Mouse (Mus musculus) heart, embryonic 13.5 days (tissue): ENCODE results near the gene Pcmt1. TPM values are rescaled to one million over a fixed set of nuclear protein-coding genes. Genes with fewer than 3 reads are reported as not detected.
"Not testable (repeated sequence)": the region's sequence is repeated elsewhere in the genome, so short reads cannot be mapped to it uniquely, and the experiment has no call there.

ENCODE experiments used
- ATAC-seq: fragments of 200-750 bp; cut with Nextera tagmentation; 2 replicates; pipeline ENCODE4 v1.8.0; 2017; ENCODE audit warnings: moderate TSS enrichment; ENCODE audit not compliant: insufficient number of reproducible peaks, low FRiP score, low TSS enrichment; ENCODE audit errors: extremely low read depth
- H3K27ac ChIP-seq: fragments of 300-500 bp; sonication (generic); replicated peaks from 2 replicates; pipeline ENCODE4 v1.5.1; 2015; ENCODE audit warnings: moderate library complexity, mild to moderate bottlenecking, inconsistent platforms
- H3K27me3 ChIP-seq: fragments of 300-500 bp; sonication (generic); replicated peaks from 2 replicates; pipeline ENCODE4 v1.6.1; 2015; ENCODE audit warnings: mild to moderate bottlenecking, inconsistent platforms
- H3K36me3 ChIP-seq: fragments of 300-500 bp; sonication (generic); 2 replicates; pipeline ENCODE4 v1.6.1; 2015; ENCODE audit warnings: mild to moderate bottlenecking, inconsistent platforms
- H3K4me1 ChIP-seq: fragments of 300-500 bp; sonication (generic); 2 replicates; pipeline ENCODE4 v1.6.1; 2015; ENCODE audit warnings: inconsistent platforms
- H3K4me2 ChIP-seq: fragments of 300-500 bp; sonication (generic); 2 replicates; pipeline ENCODE4 v1.6.1; 2015; ENCODE audit warnings: inconsistent platforms, mild to moderate bottlenecking, moderate library complexity
- H3K4me3 ChIP-seq: fragments of 300-500 bp; sonication (generic); 2 replicates; pipeline ENCODE4 v1.5.1; 2015; ENCODE audit warnings: moderate library complexity, mild to moderate bottlenecking, inconsistent platforms
- H3K9ac ChIP-seq: fragments of 300-500 bp; sonication (generic); 2 replicates; pipeline ENCODE4 v1.6.1; 2015; ENCODE audit warnings: inconsistent platforms, mild to moderate bottlenecking, moderate library complexity
- H3K9me3 ChIP-seq: fragments of 300-500 bp; sonication (generic); 2 replicates; pipeline ENCODE4 v1.6.1; 2016; ENCODE audit warnings: inconsistent platforms
- WGBS: fragments of 180-500 bp; shearing (Covaris S2); methylation state at CpG from one replicate; pipeline ENCODE4 v1.1.7; 2015; ENCODE audit warnings: mixed read lengths; 5-methylcytosine and 5-hydroxymethylcytosine counted together
- polyA plus RNA-seq: library from polyadenylated mRNA; unstranded; fragments of >200 nt; fragmentation: Nextera tagmentation; extraction: Ambion mirVana; gene quantifications from 2 replicates; pipeline ENCODE4 v1.2.1, GENCODE M21; 2015

Gene Pcmt1
- polyA plus RNA-seq, 1 experiment from 2014 or later, result 117 TPM

- Histone ChIP-seq H3K4me2 (no peak overlapping the region), H3K9ac (no peak overlapping the region), H3K27ac (no peak overlapping the region), H3K9me3 (no peaks in the 10 kb centered on the region), H3K27me3 (no peaks in the 10 kb centered on the region), H3K4me3 (no peak overlapping the region), H3K36me3 (peaks cover 83% of the 10 kb centered on the region), H3K4me1 (no peaks in the 10 kb centered on the region)
- no peak for ATAC-seq
- 96% methylated on average over 12 of the region's 12 CpGs for WGBS
These were observed 40.6 kb downstream of the Pcmt1 start for GRCm38 (mm10) chr10:7640366-7640765.

- Histone ChIP-seq H3K4me3 (no peak overlapping the region), H3K4me2 (peak overlapping the region; percentile 14; the same call in 1 of the 2 replicates), H3K9ac (no peak overlapping the region), H3K36me3 (peaks cover 27% of the 10 kb centered on the region), H3K4me1 (peaks cover 47% of the 10 kb centered on the region), H3K9me3 (no peaks in the 10 kb centered on the region), H3K27me3 (no peaks in the 10 kb centered on the region), H3K27ac (peak overlapping the region; percentile 41)
- ATAC-seq, result no peak
- 53% methylated on average over 16 of the region's 16 CpGs for WGBS
These were observed 49.8 kb downstream of the Pcmt1 start for GRCm38 (mm10) chr10:7630951-7631720.

GRCm38 (mm10) chr10:7630286-7630685, 50.6 kb downstream of the Pcmt1 start:
- Histone ChIP-seq H3K4me2 (no peak overlapping the region), H3K9me3 (no peaks in the 10 kb centered on the region), H3K9ac (no peak overlapping the region), H3K4me1 (peaks cover 47% of the 10 kb centered on the region), H3K36me3 (peaks cover 27% of the 10 kb centered on the region), H3K27me3 (no peaks in the 10 kb centered on the region), H3K27ac (no peak overlapping the region), H3K4me3 (no peak overlapping the region)
- no peak for ATAC-seq
- 88% methylated on average over 5 of the region's 5 CpGs for WGBS

- H3K4me2 ChIP-seq, result no peak overlapping the region
- H3K9me3 ChIP-seq, result no peaks in the 10 kb centered on the region
- no peaks in the 10 kb centered on the region for H3K27me3 ChIP-seq
- no peak for ATAC-seq
- WGBS, result 52% methylated on average over 4 of the region's 4 CpGs
- no peak overlapping the region for H3K4me3 ChIP-seq
- H3K27ac ChIP-seq, result no peak overlapping the region
- H3K9ac ChIP-seq, result no peak overlapping the region
- H3K4me1 ChIP-seq, result peaks cover 48% of the 10 kb centered on the region
- H3K36me3 ChIP-seq, result peaks cover 27% of the 10 kb centered on the region
These were observed 51.8 kb downstream of the Pcmt1 start for GRCm38 (mm10) chr10:7629092-7629491.

GRCm38 (mm10) chr10:7623861-7624518, 56.9 kb downstream of the Pcmt1 start:
- H3K9ac ChIP-seq, result no peak overlapping the region
- ATAC-seq, result no peak
- no peaks in the 10 kb centered on the region for H3K9me3 ChIP-seq
- H3K4me3 ChIP-seq, result no peak overlapping the region
- no peaks in the 10 kb centered on the region for H3K27me3 ChIP-seq
- WGBS, result 88% methylated on average over 3 of the region's 3 CpGs
- H3K27ac ChIP-seq, result no peak overlapping the region
- no peak overlapping the region for H3K4me2 ChIP-seq
- peaks cover 60% of the 10 kb centered on the region for H3K4me1 ChIP-seq
- H3K36me3 ChIP-seq, result peaks cover 7% of the 10 kb centered on the region; the same call in 1 of the 2 replicates

- H3K9me3 ChIP-seq, result no peaks in the 10 kb centered on the region
- 40% methylated on average over 3 of the region's 3 CpGs for WGBS
- no peak; the same call in 1 of the 2 replicates for ATAC-seq
- no peak overlapping the region for H3K4me3 ChIP-seq
- H3K27ac ChIP-seq, result peak overlapping the region; percentile 74
- H3K4me2 ChIP-seq, result peak overlapping the region; percentile 40
- peaks cover 45% of the 10 kb centered on the region for H3K4me1 ChIP-seq
- no peaks in the 10 kb centered on the region for H3K27me3 ChIP-seq
- no peak overlapping the region for H3K9ac ChIP-seq
- no peaks in the 10 kb centered on the region for H3K36me3 ChIP-seq
These were observed 58.6 kb downstream of the Pcmt1 start for GRCm38 (mm10) chr10:7622378-7622777.

GRCm38 (mm10) chr10:7620723-7621122, 60.2 kb downstream of the Pcmt1 start:
- H3K4me3 ChIP-seq, result no peak overlapping the region
- no peak for ATAC-seq
- H3K27me3 ChIP-seq, result no peaks in the 10 kb centered on the region
- no peaks in the 10 kb centered on the region for H3K9me3 ChIP-seq
- WGBS, result 64% methylated on average over 5 of the region's 5 CpGs
- no peak overlapping the region for H3K4me2 ChIP-seq
- no peaks in the 10 kb centered on the region for H3K36me3 ChIP-seq
- H3K27ac ChIP-seq, result no peak overlapping the region
- peaks cover 37% of the 10 kb centered on the region for H3K4me1 ChIP-seq
- H3K9ac ChIP-seq, result no peak overlapping the region

DNA sequence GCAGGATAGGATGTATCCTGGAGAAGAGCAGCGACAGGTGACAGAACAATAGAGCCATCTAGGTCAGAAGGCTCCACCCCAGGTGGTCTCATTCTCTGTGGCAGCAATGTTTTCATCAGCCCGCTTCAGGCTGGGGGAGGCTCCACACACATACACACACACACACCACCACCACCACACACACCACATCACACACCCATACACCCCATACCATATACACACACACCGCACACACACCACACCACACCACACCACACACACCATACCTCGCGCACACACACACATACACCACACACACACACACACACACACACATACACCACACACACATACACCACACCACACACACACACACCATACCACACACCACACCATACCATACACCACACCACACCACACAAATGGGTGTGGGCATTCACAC, 61.1 kb downstream of the Pcmt1 start:
- ATAC-seq, result peak; percentile 37; the same call in 1 of the 2 replicates
- H3K36me3 ChIP-seq, result no peaks in the 10 kb centered on the region

DNA sequence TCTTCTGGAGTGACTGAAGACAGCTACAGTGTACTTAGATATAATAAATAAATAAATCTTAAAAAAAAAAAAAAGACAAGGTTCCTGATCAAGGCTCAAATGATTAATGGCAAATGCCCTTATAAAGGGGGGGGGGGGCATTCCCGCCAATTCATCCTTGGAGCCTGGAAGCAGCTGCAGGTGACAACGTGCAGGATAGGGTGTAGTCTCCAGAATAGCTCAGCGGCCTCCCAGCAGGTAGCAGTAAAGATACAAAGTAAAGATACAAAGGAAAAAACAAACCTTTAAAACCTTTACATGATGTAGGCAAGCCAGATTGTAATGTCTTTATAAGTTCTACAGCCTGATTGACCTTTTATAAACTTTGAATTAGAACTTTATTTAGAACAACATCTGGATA, 63.4 kb downstream of the Pcmt1 start:
- not testable (repeated sequence) for H3K4me3 ChIP-seq, ATAC-seq, H3K36me3 ChIP-seq, H3K27ac ChIP-seq, H3K9me3 ChIP-seq, H3K4me2 ChIP-seq, H3K27me3 ChIP-seq, H3K9ac ChIP-seq
- 66% methylated on average over 3 of the region's 3 CpGs for WGBS
- H3K4me1 ChIP-seq, result peaks cover 20% of the 10 kb centered on the region

More for the DNA sequence above, 61.1 kb downstream of the Pcmt1 start:
- Histone ChIP-seq H3K4me3 (no peak overlapping the region), H3K4me2 (no peak overlapping the region), H3K9ac (no peak overlapping the region), H3K9me3 (peaks cover 2% of the 10 kb centered on the region), H3K27ac (no peak overlapping the region), H3K27me3 (no peaks in the 10 kb centered on the region), H3K4me1 (peaks cover 37% of the 10 kb centered on the region)
- WGBS, result 81% methylated on average over 5 of the region's 5 CpGs

GRCm38 (mm10) chr10:7617146-7617545, 63.8 kb downstream of the Pcmt1 start:
- peaks cover 16% of the 10 kb centered on the region for H3K4me1 ChIP-seq
- H3K27ac ChIP-seq, H3K9me3 ChIP-seq, H3K36me3 ChIP-seq, ATAC-seq, H3K9ac ChIP-seq, H3K27me3 ChIP-seq, H3K4me2 ChIP-seq, H3K4me3 ChIP-seq: not testable (repeated sequence)
- WGBS, result 84% methylated on average over 11 of the region's 11 CpGs

- no peak overlapping the region for H3K4me3 ChIP-seq
- H3K9me3 ChIP-seq, result peaks cover 5% of the 10 kb centered on the region
- ATAC-seq, result no peak
- H3K9ac ChIP-seq, result no peak overlapping the region
- no peaks in the 10 kb centered on the region for H3K27me3 ChIP-seq
- H3K36me3 ChIP-seq, result no peaks in the 10 kb centered on the region
- WGBS, result 82% methylated on average over 8 of the region's 8 CpGs
- H3K4me1 ChIP-seq, result no peaks in the 10 kb centered on the region
- no peak overlapping the region for H3K4me2 ChIP-seq
- H3K27ac ChIP-seq, result no peak overlapping the region
These were observed 66.1 kb downstream of the Pcmt1 start for GRCm38 (mm10) chr10:7614834-7615233.

DNA sequence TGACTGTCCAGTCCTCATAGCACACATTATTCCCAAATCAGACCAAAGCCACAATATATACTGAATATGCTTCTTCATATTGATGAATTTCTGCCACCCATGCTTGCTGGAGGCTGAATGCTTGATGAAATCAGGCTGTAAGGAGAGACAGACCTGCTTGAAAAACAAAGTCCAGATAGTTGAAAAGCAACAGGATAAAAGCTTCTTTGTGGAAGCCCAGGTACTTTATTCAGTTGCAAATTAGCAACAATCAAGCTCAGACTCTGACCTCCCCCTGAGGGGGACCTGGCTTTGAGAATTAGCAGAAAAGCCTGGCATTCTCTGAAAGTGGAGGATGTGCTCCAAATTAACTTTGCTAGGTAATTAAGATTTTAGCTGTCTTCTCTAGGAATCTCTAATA, 68.7 kb downstream of the Pcmt1 start:
- not testable (repeated sequence) for H3K9ac ChIP-seq, ATAC-seq, H3K9me3 ChIP-seq

More for the DNA sequence above, 68.7 kb downstream of the Pcmt1 start:
- not testable (repeated sequence) for H3K4me2 ChIP-seq, H3K4me1 ChIP-seq, H3K27me3 ChIP-seq, H3K27ac ChIP-seq, H3K4me3 ChIP-seq, H3K36me3 ChIP-seq
